Mouse (Mus musculus) limb, embryonic 12.5 days (tissue): ENCODE results near the gene Gm43720. TPM values are rescaled to one million over a fixed set of nuclear protein-coding genes. Genes with fewer than 3 reads are reported as not detected.

ENCODE experiments used
- ATAC-seq: fragments of 200-750 bp; cut with Nextera tagmentation; 2 replicates; pipeline ENCODE4 v1.8.0; 2017; ENCODE audit warnings: low read depth, moderate TSS enrichment; ENCODE audit not compliant: insufficient number of reproducible peaks, insufficient read depth, low FRiP score, low TSS enrichment
- H3K27ac ChIP-seq: fragments of 300-500 bp; sonication (generic); 2 replicates; pipeline ENCODE4 v1.5.1; 2016; ENCODE audit warnings: mild to moderate bottlenecking, moderate library complexity
- H3K27me3 ChIP-seq: fragments of 300-500 bp; sonication (generic); 2 replicates; pipeline ENCODE4 v1.6.1; 2016; ENCODE audit warnings: mild to moderate bottlenecking, moderate library complexity
- H3K36me3 ChIP-seq: fragments of 300-500 bp; sonication (generic); 2 replicates; pipeline ENCODE4 v1.6.1; 2016; ENCODE audit warnings: mild to moderate bottlenecking, moderate library complexity
- H3K4me1 ChIP-seq: fragments of 300-500 bp; sonication (generic); replicated peaks from 2 replicates; pipeline ENCODE4 v1.6.1; 2016
- H3K4me2 ChIP-seq: fragments of 300-500 bp; sonication (generic); 2 replicates; pipeline ENCODE4 v1.6.1; 2016; ENCODE audit warnings: mild to moderate bottlenecking, moderate library complexity
- H3K4me3 ChIP-seq: fragments of 300-500 bp; sonication (generic); replicated peaks from 2 replicates; pipeline ENCODE4 v1.5.1; 2016; ENCODE audit warnings: mild to moderate bottlenecking
- H3K9ac ChIP-seq: fragments of 300-500 bp; sonication (generic); replicated peaks from 2 replicates; pipeline ENCODE4 v1.6.1; 2016; ENCODE audit warnings: mild to moderate bottlenecking, moderate library complexity
- H3K9me3 ChIP-seq: fragments of 300-500 bp; sonication (generic); 2 replicates; pipeline ENCODE4 v1.6.1; 2016; ENCODE audit warnings: mild to moderate bottlenecking, moderate library complexity
- whole genome bisulfite sequencing: fragments of 180-500 bp; shearing (Covaris S2); methylation state at CpG from one replicate; pipeline ENCODE4 v1.1.7; 2016; 5-methylcytosine and 5-hydroxymethylcytosine counted together
- polyA plus RNA-seq: library from polyadenylated mRNA; unstranded; fragments of >200 nt; fragmentation: Nextera tagmentation; extraction: Ambion mirVana; gene quantifications from 2 replicates; pipeline ENCODE4 v1.2.1, GENCODE M21; 2016

Gene Gm43720
- 0.12 and 0.25 TPM in 2 replicates for polyA plus RNA-seq

DNA sequence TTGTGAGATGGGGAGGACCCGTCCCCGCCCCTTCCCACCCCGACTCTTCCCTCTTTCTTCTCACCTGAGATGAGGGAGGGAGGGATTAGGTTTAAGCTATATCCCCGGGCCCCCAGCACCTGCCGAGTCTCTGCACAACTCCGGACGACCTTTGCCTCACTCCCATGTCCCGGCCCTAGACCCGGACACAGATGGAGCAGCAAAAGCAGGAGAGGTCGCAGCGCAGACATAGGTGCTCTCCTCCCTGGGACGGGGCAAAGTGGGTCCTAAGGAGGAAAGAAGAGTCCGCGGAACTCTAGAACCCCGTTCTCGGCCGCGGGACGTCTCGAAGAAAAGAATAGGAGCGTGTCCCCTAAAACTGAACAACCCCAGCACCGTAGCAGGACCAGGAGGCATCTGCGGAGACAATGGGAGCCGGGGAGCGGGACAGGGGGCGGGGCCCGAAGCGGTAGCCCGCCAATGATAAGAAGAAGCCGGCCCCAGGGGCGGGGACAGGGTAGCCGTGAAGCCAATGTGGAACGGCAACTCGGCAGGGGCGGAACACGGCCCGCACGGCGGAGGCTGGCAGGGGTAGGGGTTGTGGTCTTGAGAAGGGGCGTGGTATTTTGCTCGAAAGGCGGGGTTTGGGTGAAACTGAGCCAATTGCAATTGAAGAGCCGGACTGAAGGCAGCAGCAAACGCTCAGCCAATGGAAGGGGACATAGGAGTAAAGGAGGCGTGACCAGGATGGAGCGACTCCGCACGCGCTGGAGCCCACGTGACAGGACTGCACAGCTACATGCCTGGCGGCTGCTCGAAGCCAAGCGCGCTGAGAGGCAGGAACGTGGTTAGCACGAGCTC is at the start of gene Gm43720, which contains the start of the genes Gpc2 and Stag3:
TSS of gene Gm43720 (minus strand) at position 374 of the 840 bp plus-strand sequence.
TSS of gene Gpc2 (minus strand) at position 421 of the 840 bp plus-strand sequence.
TSS of gene Stag3 (plus strand) at position 656 of the 840 bp plus-strand sequence.
- H3K9ac ChIP-seq: peak within 1 kb of the TSS; percentile 81
- H3K4me3 ChIP-seq: peak within 1 kb of the TSS; percentile 74
- peaks cover 35% of the 10 kb centered on the region for H3K36me3 ChIP-seq
- 0 out of 2 replicates have a peak, but pooled peaks cover 4% of the 10 kb centered on the region for H3K27me3 ChIP-seq
- WGBS: under 1% methylated on average over 56 of the region's 56 CpGs
- peak within 1 kb of the TSS; percentile 93 for H3K4me2 ChIP-seq
- ATAC-seq: peak; percentile 99
- H3K27ac ChIP-seq: peak within 1 kb of the TSS; percentile 76
- peaks cover 42% of the 10 kb centered on the region for H3K4me1 ChIP-seq
- peaks cover 8% of the 10 kb centered on the region for H3K9me3 ChIP-seq

DNA sequence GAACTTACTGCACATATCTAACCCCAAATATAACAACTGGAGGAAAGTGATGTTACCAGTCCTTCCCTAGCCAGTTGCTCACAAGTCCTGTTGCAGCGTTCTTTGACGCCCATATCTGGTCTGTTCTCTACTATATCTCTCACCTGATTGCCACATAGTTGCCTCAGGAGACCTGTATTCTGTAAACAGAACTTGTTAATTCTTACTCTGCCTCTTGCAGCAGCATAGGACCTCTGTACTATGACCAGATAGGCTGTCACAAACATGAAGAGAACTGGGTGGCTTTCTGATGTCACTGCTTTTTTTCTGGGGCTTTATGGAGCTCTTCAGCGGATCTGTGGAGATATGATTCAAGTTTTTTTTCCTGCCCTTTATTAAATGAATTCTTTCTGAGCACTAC is 33.0 kb upstream of the Gm43720 start:
- WGBS: 85% methylated on average over 3 of the region's 3 CpGs
- no peaks in the 10 kb centered on the region for H3K36me3 ChIP-seq
- H3K27ac ChIP-seq: no peak overlapping the region
- H3K27me3 ChIP-seq: no peaks in the 10 kb centered on the region
- H3K9ac ChIP-seq: no peak overlapping the region
- H3K4me1 ChIP-seq: no peaks in the 10 kb centered on the region
- no peaks in the 10 kb centered on the region for H3K9me3 ChIP-seq
- no peak overlapping the region for H3K4me2 ChIP-seq
- no peak overlapping the region for H3K4me3 ChIP-seq
- ATAC-seq: no peak

DNA sequence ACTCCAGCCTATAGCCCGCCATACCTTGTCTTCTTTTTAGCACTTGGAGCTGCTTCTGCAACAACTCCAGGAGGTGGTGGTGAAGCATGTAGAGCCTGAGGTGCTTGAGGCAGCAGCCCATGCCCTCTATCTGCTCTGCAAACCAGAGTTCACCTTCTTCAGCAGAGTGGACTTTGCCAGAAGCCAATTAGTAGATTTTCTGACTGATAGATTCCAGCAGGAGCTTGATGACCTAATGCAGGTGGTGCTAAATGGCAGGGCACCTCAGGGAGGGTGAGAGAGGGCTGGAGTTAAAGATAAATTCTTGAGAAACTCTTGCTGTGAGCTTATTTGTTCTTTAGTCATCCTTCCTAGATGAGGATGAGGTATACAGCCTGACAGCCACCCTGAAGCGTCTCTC is 19.9 kb upstream of the Gm43720 start:
- WGBS: 81% methylated on average over 2 of the region's 2 CpGs
- Histone ChIP-seq H3K9me3 (no peaks in the 10 kb centered on the region), H3K27me3 (no peaks in the 10 kb centered on the region), H3K36me3 (no peaks in the 10 kb centered on the region), H3K4me1 (no peaks in the 10 kb centered on the region), H3K4me2 (no peak overlapping the region), H3K4me3 (no peak overlapping the region), H3K9ac (no peak overlapping the region), H3K27ac (no peak overlapping the region)
- ATAC-seq: no peak

DNA sequence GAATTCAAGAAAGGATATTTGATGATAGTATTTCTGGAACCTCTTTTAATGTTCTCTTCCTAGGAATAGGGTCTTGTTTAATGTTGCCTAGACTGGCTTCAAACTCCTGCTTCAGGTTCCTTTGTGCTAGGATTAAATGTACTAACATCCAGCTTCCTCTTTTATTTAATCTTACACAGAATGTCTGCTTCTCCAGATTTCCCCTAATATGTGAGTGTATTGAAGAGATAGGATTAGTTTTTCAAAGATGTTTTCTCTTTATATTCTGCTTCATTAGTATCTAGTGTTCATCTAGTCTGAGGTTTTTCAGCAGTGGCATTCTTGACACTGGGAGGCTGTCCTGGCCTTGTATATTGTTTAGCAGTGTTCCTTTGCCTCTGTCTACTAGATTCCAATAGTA is 14.4 kb upstream of the Gm43720 start:
- Histone ChIP-seq H3K9ac (no peak overlapping the region), H3K4me3 (no peak overlapping the region), H3K4me2 (no peak overlapping the region), H3K27ac (no peak overlapping the region), H3K27me3 (no peaks in the 10 kb centered on the region), H3K9me3 (no peaks in the 10 kb centered on the region), H3K36me3 (no peaks in the 10 kb centered on the region), H3K4me1 (no peaks in the 10 kb centered on the region)
- no peak for ATAC-seq

DNA sequence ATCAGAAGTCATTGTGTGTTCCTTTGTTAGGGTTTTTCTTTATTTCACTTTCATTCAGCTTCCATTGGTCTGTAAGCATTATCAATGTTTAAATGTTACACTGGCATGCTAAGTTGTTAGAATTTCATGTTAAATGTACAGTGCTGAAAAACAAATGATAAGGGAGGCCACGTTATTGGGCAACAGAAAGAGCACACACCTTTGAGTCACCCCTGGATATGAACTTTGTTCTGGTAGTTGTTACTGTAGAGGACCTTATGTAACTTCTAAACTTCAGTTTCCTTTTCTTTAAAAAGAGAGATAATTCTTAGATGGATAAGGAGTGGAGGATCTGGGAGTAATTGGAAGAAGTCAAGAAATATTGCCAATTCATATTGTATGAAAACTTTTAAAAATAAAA is 11.9 kb upstream of the Gm43720 start:
- no peaks in the 10 kb centered on the region for H3K9me3 ChIP-seq
- no peak overlapping the region for H3K27ac ChIP-seq
- ATAC-seq: no peak
- no peak overlapping the region for H3K4me3 ChIP-seq
- no peaks in the 10 kb centered on the region for H3K27me3 ChIP-seq
- no peak overlapping the region for H3K4me2 ChIP-seq
- no peaks in the 10 kb centered on the region for H3K4me1 ChIP-seq
- WGBS: 75% methylated on average over 1 of the region's 1 CpGs
- H3K36me3 ChIP-seq: no peaks in the 10 kb centered on the region
- H3K9ac ChIP-seq: no peak overlapping the region

DNA sequence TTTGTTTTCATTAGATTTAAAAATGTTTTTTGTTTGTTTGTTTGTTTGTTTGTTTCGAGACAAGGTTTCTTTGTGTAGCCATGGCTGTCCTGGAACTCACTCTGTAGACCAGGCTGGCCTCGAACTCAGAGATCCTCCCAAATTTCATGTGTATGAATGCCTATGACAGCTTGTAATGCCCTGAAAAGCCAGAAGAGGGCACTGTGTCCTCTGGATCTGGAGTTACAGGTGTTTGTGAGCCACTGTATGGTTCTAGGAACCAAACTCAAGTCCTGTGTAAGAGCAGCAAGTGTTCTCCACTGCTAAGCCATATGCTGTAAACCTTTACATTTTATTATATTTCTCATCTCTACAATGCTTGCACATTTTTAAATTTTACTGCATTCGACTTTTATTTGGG is 8.1 kb upstream of the Gm43720 start:
- no peak for ATAC-seq
- Histone ChIP-seq H3K4me1 (no peaks in the 10 kb centered on the region), H3K9me3 (no peaks in the 10 kb centered on the region), H3K9ac (no peak overlapping the region), H3K27me3 (no peaks in the 10 kb centered on the region), H3K27ac (no peak overlapping the region), H3K4me2 (no peak overlapping the region), H3K4me3 (no peak overlapping the region), H3K36me3 (no peaks in the 10 kb centered on the region)
- 83% methylated on average over 3 of the region's 3 CpGs for WGBS

DNA sequence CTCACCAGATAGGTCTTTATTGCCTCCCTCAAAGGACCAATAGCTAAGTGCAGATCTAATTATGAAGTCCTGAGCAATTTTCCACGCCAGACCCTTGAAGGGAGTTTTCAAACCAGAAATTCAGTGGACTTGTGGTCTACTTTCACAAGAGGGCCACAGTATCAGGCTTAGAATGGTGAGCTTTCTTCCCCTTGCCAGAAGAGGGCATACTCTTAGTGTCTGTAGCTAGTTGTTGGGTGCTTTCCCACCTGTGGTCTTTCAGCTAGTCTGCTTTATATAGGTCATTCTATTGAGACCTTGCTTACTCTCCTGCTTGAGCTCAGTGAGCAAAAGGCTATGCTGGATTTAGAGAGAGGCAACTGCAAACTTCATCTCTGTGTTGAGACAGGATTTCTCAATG is 3.8 kb upstream of the Gm43720 start:
- Histone ChIP-seq H3K27me3 (0 out of 2 replicates have a peak, but pooled peaks cover 4% of the 10 kb centered on the region), H3K36me3 (no peaks in the 10 kb centered on the region), H3K4me2 (no peak overlapping the region), H3K4me1 (peaks cover 7% of the 10 kb centered on the region), H3K27ac (no peak overlapping the region), H3K4me3 (no peak overlapping the region), H3K9me3 (peaks cover 8% of the 10 kb centered on the region), H3K9ac (no peak overlapping the region)
- ATAC-seq: no peak
- WGBS: 57% methylated on average over 1 of the region's 1 CpGs

DNA sequence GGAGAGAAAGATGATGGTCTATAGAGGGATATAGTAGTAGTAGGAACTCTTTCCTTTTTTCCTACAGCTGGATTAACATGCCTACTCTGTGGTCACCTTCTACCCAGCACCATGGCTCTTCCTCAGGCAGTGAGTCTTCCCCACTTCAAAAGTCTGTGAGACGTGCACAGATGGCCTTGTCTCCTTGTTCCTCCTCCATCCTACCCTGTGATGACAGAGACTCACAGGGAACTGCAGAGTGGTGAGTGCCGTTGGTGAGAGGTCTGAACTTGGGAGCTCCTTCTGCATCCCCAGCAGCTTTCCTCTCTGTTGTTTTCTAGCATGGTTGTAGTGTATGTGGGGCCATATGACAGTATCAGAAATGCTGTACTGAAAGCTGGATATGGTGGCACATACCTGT is 2.0 kb upstream of the Gm43720 start:
- Histone ChIP-seq H3K9me3 (peaks cover 8% of the 10 kb centered on the region), H3K36me3 (peaks cover 15% of the 10 kb centered on the region), H3K27ac (no peak overlapping the region), H3K9ac (no peak overlapping the region), H3K4me2 (no peak overlapping the region), H3K4me3 (no peak overlapping the region), H3K4me1 (peaks cover 23% of the 10 kb centered on the region), H3K27me3 (0 out of 2 replicates have a peak, but pooled peaks cover 4% of the 10 kb centered on the region)
- 72% methylated on average over 2 of the region's 2 CpGs for WGBS
- no peak for ATAC-seq

DNA sequence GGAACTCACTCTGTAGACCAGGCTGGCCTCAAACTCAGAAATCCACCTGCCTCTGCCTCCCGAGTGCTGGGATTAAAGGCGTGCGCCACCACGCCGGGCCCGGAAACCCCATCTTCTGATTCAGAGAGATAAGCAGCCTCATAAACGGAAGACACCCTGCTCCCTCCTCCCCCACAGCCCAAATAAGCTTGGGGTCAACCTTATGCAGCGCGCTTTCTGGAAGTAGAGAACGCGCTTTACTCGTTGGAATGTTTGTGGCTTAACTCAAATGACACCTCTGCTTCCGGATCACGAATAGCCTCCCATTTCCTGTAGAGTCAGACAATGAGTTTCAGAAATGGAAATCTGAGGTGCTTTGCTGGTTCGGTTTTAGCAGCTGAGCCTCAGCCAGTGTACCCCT is 1.1 kb upstream of the Gm43720 start:
- peaks cover 32% of the 10 kb centered on the region for H3K4me1 ChIP-seq
- H3K36me3 ChIP-seq: peaks cover 25% of the 10 kb centered on the region
- 0 out of 2 replicates have a peak, but pooled peaks cover 4% of the 10 kb centered on the region for H3K27me3 ChIP-seq
- 89% methylated on average over 15 of the region's 15 CpGs for WGBS
- ATAC-seq: no peak
- H3K27ac ChIP-seq: no peak overlapping the region
- H3K4me3 ChIP-seq: no peak overlapping the region
- peaks cover 8% of the 10 kb centered on the region for H3K9me3 ChIP-seq
- no peak overlapping the region for H3K9ac ChIP-seq
- no peak overlapping the region for H3K4me2 ChIP-seq

DNA sequence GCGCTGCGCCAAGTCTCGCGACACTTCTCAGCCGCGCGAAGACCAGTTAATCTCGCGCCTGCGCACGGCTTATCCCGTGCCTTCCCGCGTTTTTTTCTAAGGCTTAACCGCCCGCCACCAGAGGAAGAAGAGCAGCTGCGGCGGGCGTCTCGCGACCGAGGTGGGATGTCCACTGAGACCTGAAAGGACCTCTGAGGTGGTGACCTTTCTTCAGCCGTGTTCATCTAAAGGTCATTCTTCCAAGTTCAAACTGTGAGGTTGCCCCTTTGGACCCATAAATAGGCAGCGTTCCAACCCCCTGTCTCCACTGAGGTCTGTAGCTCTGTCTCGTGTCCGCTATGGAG is 639 bp upstream of the Gm43720 start:
- no peak for ATAC-seq
- Histone ChIP-seq H3K9ac (no peak overlapping the region), H3K4me3 (peak overlapping the region; percentile 74), H3K4me2 (peak overlapping the region; percentile 93), H3K9me3 (peaks cover 8% of the 10 kb centered on the region), H3K27me3 (0 out of 2 replicates have a peak, but pooled peaks cover 4% of the 10 kb centered on the region), H3K36me3 (peaks cover 29% of the 10 kb centered on the region), H3K4me1 (peaks cover 37% of the 10 kb centered on the region), H3K27ac (no peak overlapping the region)
- WGBS: 25% methylated on average over 26 of the region's 26 CpGs

DNA sequence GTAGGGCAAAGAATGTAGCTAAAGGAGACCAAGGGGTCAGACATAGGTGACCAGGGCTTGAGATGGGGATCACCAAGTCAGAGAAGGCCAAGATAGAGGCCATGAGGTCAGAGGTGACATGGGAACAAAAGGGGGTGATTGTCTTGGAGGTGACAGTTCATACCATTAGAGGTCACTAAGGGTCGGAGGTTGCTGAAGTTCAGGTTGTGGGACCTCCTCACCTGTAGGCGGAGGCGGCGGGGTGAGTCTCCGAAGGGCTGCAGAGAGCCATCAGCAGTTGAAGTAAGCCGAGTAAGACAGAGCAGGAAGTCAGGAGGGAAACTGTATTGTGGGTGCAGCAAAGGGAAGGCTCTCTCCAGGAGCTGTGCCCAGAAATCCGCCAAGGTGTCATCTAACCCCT is 1.8 kb downstream of the Gm43720 start:
- Histone ChIP-seq H3K9ac (no peak overlapping the region; the same call in 1 of the 2 replicates), H3K27ac (no peak overlapping the region), H3K9me3 (peaks cover 8% of the 10 kb centered on the region), H3K4me2 (peak overlapping the region; percentile 93), H3K4me1 (peaks cover 48% of the 10 kb centered on the region), H3K4me3 (peak overlapping the region; percentile 74), H3K36me3 (peaks cover 44% of the 10 kb centered on the region), H3K27me3 (0 out of 2 replicates have a peak, but pooled peaks cover 4% of the 10 kb centered on the region)
- ATAC-seq: no peak
- WGBS: 86% methylated on average over 7 of the region's 7 CpGs
